Mouse (Mus musculus): ENCODE measurements at regions not wholly inside any gene's neighbourhood (a gene's known extent, or its start where the extent isn't known, plus 50 kb on each side); places are given as distances from the start of the nearest gene placed in this dataset.

DNA sequence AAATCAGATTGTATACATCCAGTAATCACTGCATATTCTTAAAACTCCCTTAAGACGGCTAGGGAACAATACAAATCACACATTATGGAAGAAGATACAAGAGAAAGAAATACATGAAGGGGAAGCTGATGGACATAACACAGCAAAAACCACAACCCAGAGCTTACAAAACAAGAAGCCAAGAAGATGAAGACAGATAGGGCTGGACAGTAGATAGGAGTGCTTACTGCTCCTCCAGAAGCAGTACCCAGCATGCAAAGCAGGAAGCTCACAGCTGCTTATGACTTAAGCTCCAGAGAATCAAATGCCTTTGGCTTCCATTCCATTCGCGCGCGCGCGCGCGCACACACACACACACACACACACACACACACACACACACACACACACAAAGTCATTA, 131.0 kb upstream of the Slc7a11 start:
- H3K4me3 ChIP-seq (ENCODE audit: insufficient read depth, low read length), result no peak overlapping the region
- H3K4me1 ChIP-seq (ENCODE audit: control insufficient read depth, insufficient read depth, low read length), result no peaks in the 10 kb centered on the region
- no peak overlapping the region for H3K27ac ChIP-seq (ENCODE audit: insufficient read depth, low read length)
- TF ChIP-seq CTCF (IDR thresholded peaks at IDR 0.05; ENCODE audit: borderline replicate concordance, insufficient read depth, low read length), result no peak
- no peak for TF ChIP-seq POLR2A (IDR thresholded peaks at IDR 0.05; ENCODE audit: low read depth, low read length)

DNA sequence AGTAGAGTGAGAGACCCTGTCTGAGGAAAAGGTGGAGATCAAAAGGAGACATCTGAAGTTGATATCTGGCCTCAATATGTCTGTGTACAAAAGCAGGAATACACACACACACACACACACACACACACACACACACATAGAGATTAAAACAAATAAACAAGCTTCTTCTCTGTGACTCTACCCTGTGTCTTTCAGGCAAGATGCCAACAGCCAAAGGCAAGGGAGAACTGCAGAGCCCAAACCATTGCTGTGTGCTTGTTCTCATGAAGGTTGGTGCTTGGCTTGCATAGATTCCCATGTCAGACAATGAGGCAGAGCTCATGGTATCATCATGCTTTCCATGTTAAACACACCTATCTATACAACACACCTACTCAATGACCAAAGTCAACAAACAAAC, 126.6 kb upstream of the Slc7a11 start:
- TF ChIP-seq CTCF (IDR thresholded peaks at IDR 0.05; ENCODE audit: borderline replicate concordance, insufficient read depth, low read length), result no peak
- TF ChIP-seq POLR2A (IDR thresholded peaks at IDR 0.05; ENCODE audit: low read depth, low read length), result no peak
- Histone ChIP-seq H3K27ac (ENCODE audit: insufficient read depth, low read length) (no peak overlapping the region), H3K4me3 (ENCODE audit: insufficient read depth, low read length) (no peak overlapping the region), H3K4me1 (ENCODE audit: control insufficient read depth, insufficient read depth, low read length) (no peaks in the 10 kb centered on the region)

DNA sequence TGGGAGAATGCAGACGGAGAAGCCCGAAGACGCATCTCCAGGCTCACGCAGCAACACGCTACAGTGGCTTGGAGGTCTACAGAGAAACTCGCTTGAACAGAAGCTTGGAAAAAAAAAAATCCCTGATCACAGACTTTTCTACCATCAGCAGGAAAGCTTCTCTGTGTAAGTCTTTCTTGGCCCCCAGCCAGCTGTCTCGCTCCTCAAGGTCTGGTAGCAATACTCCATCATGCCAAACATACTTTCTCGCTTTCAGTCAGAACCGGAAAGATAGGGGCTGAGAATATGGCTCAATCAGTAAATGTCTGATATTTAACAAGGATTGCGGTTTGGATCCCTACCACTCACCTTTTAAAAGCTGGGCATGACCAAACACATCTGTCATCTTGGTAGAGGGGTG, 126.2 kb upstream of the Slc7a11 start:
- H3K27ac ChIP-seq (ENCODE audit: insufficient read depth, low read length), result no peak overlapping the region
- no peak overlapping the region for H3K4me3 ChIP-seq (ENCODE audit: insufficient read depth, low read length)
- no peak for TF ChIP-seq POLR2A (IDR thresholded peaks at IDR 0.05; ENCODE audit: low read depth, low read length)
- TF ChIP-seq CTCF (IDR thresholded peaks at IDR 0.05; ENCODE audit: borderline replicate concordance, insufficient read depth, low read length), result no peak
- H3K4me1 ChIP-seq (ENCODE audit: control insufficient read depth, insufficient read depth, low read length), result no peaks in the 10 kb centered on the region

DNA sequence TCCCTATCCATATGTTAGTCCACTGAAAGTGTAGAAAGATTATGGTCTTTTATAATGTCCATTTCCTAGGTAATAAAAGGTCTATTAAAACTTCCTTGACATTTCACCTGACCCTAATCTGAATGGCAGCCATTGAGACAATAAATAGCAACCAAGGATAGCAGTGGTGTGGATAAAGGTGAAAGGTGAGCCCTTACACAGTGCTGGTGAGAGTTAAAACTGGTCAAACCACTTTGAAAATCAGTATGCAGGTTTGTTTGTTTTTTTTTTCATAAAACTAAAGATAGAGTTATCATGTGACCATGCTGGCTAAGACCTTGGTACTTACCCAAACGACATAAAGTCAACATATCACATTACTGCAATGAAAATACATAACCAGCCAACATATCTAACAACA, 110.7 kb upstream of the Slc7a11 start:
- no peak overlapping the region for H3K4me3 ChIP-seq (ENCODE audit: insufficient read depth, low read length)
- TF ChIP-seq POLR2A (IDR thresholded peaks at IDR 0.05; ENCODE audit: low read depth, low read length) (no peak), CTCF (IDR thresholded peaks at IDR 0.05; ENCODE audit: borderline replicate concordance, insufficient read depth, low read length) (no peak)

DNA sequence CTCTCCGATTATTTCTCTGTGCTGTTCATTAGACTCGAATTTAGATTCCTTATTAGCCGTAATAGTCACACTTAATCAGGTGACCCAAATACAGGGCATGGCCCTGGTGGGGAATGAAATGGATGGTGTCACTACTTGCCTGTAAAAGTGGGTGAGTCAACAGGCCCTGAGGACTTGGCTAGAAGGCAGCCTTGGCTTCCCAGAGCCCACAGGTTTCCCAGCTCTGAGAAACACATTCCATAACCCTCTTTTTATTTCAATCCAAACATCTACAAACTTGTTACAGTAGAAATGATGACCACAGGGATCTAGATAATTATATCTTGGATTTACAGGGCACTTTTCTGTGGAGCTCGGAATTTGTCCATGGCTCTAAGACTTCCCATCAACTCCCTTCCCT, 105.2 kb upstream of the Slc7a11 start:
- TF ChIP-seq POLR2A (IDR thresholded peaks at IDR 0.05; ENCODE audit: low read depth, low read length) (no peak), CTCF (IDR thresholded peaks at IDR 0.05; ENCODE audit: borderline replicate concordance, insufficient read depth, low read length) (no peak)
- H3K4me3 ChIP-seq (ENCODE audit: insufficient read depth, low read length), result no peak overlapping the region
- no peaks in the 10 kb centered on the region for H3K4me1 ChIP-seq (ENCODE audit: control insufficient read depth, insufficient read depth, low read length)
- no peak overlapping the region for H3K27ac ChIP-seq (ENCODE audit: insufficient read depth, low read length)

More for the DNA sequence above, 110.7 kb upstream of the Slc7a11 start:
- Histone ChIP-seq H3K4me1 (ENCODE audit: control insufficient read depth, insufficient read depth, low read length) (no peaks in the 10 kb centered on the region), H3K27ac (ENCODE audit: insufficient read depth, low read length) (no peak overlapping the region)

DNA sequence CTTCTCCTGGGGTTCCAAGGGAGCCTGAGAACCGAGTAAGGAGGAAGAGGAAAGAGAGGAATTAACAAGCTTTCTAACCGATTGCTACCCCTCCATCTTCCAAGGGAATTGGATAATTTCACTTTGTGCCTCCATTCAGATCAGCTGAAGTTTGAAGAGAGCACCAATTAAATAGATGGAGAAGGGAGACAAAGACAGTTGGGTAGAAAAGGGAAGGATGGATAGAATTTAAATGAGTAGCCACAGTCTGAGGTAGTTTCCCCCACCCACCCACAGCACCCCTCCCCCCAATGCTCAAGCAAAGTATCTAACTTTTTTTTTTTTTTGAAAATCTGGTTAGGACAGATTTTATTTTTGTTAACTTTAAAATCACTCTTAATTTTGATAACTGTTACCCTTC, 87.2 kb upstream of the Slc7a11 start:
- no peak overlapping the region for H3K27ac ChIP-seq (ENCODE audit: insufficient read depth, low read length)
- H3K4me1 ChIP-seq (ENCODE audit: control insufficient read depth, insufficient read depth, low read length), result no peaks in the 10 kb centered on the region
- no peak for TF ChIP-seq CTCF (IDR thresholded peaks at IDR 0.05; ENCODE audit: borderline replicate concordance, insufficient read depth, low read length)
- no peak overlapping the region for H3K4me3 ChIP-seq (ENCODE audit: insufficient read depth, low read length)

DNA sequence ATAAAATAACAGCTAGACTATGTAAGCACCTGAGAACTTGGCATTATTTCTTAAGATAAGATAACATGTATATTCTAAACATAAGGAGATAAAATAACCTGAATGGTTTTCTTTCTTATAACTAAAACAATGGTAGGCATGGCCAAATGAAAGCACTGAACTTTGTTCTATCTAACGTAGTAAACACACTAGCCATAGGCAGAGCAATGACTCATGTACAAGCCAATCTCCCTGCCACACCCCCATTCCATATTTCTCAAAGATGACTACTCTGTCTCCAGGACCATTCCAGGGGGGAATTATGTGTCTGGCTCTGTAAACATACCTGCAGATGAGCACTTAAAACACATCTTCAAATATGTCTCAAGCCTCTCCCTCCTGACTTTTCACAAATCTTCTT, 80.6 kb upstream of the Slc7a11 start:
- TF ChIP-seq POLR2A (IDR thresholded peaks at IDR 0.05; ENCODE audit: low read depth, low read length), result no peak
- TF ChIP-seq CTCF (IDR thresholded peaks at IDR 0.05; ENCODE audit: borderline replicate concordance, insufficient read depth, low read length), result no peak
- Histone ChIP-seq H3K4me3 (ENCODE audit: insufficient read depth, low read length) (no peak overlapping the region), H3K27ac (ENCODE audit: insufficient read depth, low read length) (no peak overlapping the region), H3K4me1 (ENCODE audit: control insufficient read depth, insufficient read depth, low read length) (no peaks in the 10 kb centered on the region)

DNA sequence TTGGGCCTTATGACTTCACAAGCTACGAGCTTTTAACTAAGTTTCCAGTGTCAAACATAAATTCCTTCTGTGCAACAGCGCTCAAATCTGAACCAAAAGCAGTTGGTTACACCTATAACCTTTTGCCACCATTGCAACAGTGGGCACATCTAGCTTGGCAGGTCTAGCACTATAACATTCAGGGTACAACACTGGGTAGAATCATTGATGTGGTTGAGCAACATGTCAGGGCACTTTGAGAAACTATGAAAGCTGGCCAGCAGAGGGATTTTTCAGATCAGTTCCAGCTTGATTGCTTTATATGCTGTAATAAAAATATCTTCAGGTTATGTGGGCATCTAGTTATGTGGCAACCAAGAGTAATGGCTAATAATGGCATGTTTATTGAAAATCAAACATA, 63.8 kb upstream of the Slc7a11 start:
- H3K27ac ChIP-seq (ENCODE audit: insufficient read depth, low read length), result no peak overlapping the region
- no peak overlapping the region for H3K4me3 ChIP-seq (ENCODE audit: insufficient read depth, low read length)
- TF ChIP-seq CTCF (IDR thresholded peaks at IDR 0.05; ENCODE audit: borderline replicate concordance, insufficient read depth, low read length) (no peak), POLR2A (IDR thresholded peaks at IDR 0.05; ENCODE audit: low read depth, low read length) (no peak)
- no peaks in the 10 kb centered on the region for H3K4me1 ChIP-seq (ENCODE audit: control insufficient read depth, insufficient read depth, low read length)

All from embryonic fibroblast, embryonic 13.5 days (primary cell).